Mouse (Mus musculus) thymus, postnatal 0 days (tissue): ENCODE results near the gene Tgfbr3. TPM values are rescaled to one million over a fixed set of nuclear protein-coding genes. Genes with fewer than 3 reads are reported as not detected.
"Not testable (repeated sequence)": the region's sequence is repeated elsewhere in the genome, so short reads cannot be mapped to it uniquely, and the experiment has no call there.

ENCODE experiments used
- DNase-seq: peaks from one replicate; pipeline ENCODE4 v3.0.0-alpha.2; 2015; ENCODE audit warnings: low spot score
- polyA plus RNA-seq: library from polyadenylated mRNA; unstranded; fragments of >200 nt; fragmentation: Nextera tagmentation; extraction: Ambion mirVana; gene quantifications from 2 replicates; pipeline ENCODE4 v1.2.1, GENCODE M21; 2015

Gene Tgfbr3
- polyA plus RNA-seq, 1 experiment from 2014 or later: 11.5 TPM

- DNase-seq: no peak
Observed at GRCm38 (mm10) chr5:107282561-107283307, 6.7 kb downstream of the Tgfbr3 start.

GRCm38 (mm10) chr5:107279263-107279662 lies 10.2 kb downstream of the Tgfbr3 start:
- no peak for DNase-seq

DNA sequence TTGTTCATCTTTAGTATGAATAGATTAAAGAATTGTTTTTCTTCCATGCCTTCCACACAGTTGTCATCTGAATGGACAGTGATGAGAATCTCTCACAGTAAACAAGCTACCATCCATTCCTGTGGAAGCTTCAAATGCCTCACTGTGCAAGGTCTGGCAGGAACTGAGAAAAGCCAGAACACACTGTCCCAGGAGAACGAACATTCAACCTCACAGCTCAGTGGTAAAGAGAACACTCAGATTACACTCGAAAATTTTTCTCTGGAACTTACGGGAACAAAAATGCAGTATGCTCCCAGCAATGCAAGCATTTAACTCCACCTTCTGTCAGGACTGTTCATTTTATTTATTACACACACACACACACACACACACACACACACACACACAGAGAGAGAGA lies 13.2 kb downstream of the Tgfbr3 start:
- no peak for DNase-seq

DNA sequence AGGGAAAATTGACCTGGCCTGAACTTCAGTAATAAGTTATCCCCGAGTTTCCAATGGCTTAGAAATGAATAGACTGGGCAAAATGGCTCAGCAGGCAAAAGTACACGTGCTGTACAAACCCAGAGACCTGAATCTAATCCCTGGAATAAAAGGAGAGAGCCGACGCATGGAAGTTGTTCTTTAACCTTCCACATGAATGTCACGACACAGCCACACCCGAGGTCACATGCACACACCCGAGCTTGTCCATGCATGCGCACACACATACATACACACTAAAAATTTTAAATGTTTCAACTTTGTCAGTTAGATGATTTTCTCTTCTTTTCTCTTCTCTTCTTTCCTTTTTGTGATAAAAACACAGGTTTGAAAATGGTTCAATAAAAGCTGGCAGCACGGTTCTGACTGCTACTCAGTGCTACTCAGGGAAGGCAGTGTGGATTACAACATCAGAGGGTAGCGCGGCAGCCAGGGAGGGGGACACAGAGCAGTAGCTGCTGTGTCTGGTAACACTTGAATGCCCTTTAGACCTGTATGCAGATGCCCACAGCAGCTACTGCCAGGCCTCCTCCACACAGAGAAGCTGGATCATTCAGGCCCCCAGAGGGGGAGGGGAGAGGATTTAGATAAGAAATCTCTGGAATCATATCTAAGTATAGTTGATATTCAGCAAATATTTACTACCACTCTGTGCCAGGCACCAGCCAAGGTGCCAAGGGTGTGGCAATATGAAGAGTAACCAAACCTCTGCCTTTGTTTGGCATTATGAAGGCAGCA lies 17.0 kb downstream of the Tgfbr3 start:
- DNase-seq: no peak

DNA sequence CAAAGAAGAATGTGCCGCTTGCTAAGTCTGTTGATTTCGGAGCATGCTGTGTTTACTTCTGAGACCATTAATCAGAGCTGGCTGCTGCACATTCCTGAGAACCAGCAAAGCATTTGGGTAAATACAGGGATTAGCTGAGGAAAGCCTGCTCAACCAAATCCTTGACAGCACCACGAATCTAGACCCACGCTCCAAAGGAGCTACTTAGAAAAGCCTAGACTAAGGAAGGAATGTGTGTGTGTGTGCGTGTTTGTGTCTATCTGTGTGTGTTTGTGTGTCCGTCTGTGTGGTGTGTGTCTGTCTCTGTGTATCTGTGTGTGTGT lies 20.5 kb downstream of the Tgfbr3 start:
- DNase-seq: no peak

- DNase-seq: no peak
Observed at GRCm38 (mm10) chr5:107268121-107269005, 21.1 kb downstream of the Tgfbr3 start.

GRCm38 (mm10) chr5:107266566-107266965 lies 22.9 kb downstream of the Tgfbr3 start:
- DNase-seq: no peak

GRCm38 (mm10) chr5:107264426-107265360 lies 24.7 kb downstream of the Tgfbr3 start:
- DNase-seq: peak; percentile 41

DNA sequence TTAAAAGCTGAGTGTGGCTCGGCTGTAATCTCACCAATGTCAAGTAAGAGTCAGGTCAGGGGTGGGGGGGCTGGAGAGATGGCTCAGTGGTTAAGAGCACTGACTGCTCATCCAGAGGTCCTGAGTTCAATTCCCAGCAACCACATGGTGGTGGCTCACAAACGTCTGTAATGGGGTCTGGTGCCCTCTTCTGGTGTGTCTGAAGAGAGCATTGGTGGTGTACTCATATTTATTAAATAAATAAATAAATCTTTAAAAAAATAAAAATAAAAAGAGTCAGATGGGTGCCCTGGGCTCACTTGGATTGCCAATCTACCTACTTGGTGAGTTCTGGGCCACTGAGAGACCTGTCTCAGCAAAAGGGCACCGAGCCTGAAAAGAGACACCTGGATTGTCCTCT lies 25.6 kb downstream of the Tgfbr3 start:
- no peak for DNase-seq

DNA sequence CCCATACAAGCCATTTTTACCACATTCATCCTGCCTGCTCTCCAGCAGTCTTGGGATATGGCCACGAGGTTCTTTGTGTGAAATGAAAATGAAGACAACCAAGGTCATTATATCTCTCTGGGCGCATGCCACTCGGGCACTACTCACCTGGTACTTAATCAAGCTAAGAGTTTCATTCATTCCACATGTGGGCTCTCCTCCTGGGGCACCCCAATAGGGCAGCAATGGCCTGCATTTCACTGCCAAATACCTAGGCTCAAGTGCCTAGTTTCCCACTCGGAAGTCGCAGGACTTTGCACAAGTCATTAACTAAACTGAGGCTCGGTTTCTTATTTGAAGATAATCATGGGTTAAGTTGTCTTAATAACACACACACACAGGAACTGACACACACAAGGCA lies 27.5 kb downstream of the Tgfbr3 start:
- no peak for DNase-seq

DNA sequence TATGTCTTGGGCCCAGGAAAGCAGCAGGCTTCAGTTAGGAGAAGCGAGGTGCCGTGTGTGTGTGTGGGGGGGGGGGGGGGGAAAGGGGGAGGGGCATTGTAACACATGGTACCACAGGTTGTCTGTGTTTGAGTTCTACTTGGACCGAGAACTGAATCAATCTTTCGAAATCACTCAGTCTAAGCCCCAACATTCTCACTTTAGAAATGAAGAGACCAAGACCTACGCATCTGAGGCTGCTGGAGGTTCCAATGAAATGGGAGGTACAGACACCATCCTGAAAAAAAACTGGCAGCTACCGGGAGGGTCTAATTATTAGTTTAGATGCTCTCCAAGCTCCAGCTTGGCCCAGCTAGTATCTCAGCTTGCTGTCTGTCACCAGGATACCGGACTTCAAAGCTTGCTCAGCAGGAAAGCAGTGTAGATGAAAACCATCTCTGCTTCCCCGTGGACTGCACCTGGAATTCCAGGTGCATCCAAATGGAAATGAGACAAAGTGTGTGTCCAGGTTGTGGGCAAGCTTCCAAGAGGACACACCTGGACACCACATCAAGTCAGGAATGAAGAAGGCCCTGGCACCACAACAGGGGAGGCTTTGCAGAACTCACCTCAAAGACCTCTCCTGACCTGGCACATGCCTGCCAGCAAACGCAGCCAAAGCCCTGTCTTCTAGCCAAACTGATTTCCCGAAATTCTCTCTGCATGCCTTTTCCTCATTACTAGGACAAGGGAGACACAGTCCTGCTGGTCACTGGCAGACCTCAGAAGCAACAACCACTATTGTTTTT lies 28.5 kb downstream of the Tgfbr3 start:
- no peak for DNase-seq

GRCm38 (mm10) chr5:107259487-107260040 lies 29.9 kb downstream of the Tgfbr3 start:
- DNase-seq: no peak

DNA sequence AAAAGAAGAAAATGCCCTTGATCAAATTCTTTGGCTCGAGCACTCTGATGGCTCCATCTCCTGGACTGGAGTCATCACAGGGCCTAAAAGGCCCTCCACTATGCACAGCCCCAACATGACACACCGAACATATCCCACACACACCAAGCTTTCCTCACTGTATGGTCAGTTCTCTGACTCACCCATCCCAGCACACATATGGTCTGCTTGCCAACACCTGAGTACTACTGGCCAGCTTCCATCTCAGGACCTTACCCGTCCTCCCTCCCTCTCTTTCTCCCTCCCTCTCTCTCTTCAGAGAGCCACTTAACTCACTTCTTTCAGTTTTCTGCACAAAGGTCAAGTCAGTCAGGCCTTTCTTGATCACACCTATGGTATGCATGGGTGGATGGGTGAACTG lies 36.0 kb downstream of the Tgfbr3 start:
- DNase-seq: no peak

DNA sequence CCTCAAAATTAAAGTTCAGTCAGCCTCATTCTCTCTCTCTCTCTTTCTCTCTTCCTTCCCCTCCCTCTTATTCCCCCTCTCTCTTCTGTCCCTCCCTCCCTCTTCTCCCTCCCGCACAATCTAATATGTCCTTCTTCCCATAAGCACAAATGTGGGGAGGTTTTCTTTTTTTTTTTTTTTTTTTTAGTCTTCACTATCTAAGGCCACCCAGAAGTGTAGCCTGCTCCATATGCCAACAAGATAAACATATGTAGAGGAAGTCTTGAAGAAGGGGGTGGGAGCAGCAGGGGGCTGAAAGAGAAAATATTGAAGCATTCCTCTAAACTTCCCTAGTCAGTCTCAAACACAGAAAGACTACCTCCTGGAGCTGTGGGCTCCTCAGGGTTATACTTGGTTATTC lies 37.0 kb downstream of the Tgfbr3 start:
- no peak for DNase-seq

DNA sequence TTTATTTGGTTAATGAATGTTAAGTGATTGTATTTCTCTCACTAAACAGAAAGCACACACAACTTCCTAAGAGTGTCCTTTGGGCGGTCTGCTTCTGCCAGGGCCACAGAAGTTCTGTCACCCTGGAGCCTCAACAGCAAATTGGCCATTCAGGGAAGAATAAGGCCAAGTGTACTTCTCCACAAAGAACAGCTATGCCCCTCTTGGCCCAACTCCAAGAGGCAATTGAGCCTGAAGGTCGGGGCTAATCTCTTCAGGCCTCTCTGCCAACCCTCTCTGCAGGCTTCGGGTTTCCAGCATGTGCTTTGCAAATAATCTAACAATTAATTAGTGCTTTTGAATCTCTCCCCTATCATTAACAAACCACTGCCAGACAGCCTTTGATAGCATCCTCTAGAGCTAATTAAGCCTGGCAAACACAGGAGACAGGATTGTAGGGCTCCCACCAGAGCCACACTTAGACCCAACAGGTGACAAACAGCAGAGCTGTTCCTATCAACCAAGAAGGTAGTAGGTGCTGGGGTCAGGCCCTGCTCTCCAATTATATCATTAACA lies 37.6 kb downstream of the Tgfbr3 start:
- no peak for DNase-seq

- DNase-seq: no peak
Observed at GRCm38 (mm10) chr5:107250548-107251272, 38.7 kb downstream of the Tgfbr3 start.

DNA sequence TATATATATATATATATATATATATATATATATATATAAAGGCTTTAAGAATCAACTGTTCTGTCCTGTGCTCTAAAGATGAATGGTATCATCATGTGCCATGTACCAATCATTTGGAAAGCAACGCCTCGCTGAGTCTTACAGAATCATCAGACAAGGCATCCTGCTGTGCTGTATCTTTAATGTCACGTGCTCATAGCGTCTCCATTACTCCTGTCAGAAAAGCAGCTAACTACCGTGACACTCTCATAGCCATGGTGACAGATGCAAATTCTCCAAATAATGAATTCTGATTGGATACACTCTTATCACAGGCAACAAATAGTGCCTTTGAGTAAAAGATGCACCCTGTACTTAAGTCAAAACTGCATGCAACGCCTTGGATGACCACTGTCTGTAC lies 40.7 kb downstream of the Tgfbr3 start:
- DNase-seq: no peak

DNA sequence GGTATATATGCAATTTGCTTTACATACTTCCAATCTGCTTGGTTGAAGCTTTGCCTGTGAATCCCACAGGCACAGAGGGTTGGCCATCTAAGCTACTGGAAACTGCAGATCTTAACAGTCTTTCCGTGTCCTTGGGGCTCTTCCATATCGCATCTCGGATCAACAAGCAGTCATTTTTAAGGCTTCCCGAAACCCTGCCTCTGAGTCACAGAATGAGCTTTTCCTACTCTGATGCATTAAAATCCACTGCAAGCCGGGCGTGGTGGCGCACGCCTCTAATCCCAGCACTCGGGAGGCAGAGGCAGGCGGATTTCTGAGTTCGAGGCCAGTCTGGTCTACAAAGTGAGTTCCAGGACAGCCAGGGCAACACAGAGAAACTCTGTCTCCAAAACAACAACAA lies 41.1 kb downstream of the Tgfbr3 start:
- DNase-seq: not testable (repeated sequence)

GRCm38 (mm10) chr5:107247786-107248185 lies 41.6 kb downstream of the Tgfbr3 start:
- DNase-seq: no peak
